Mouse (Mus musculus) heart, embryonic 16.5 days (tissue): Measurements from ENCODE around the gene Taar9. TPM values are rescaled to one million over a fixed set of nuclear protein-coding genes. Genes with fewer than 3 reads are reported as not detected.
A peak's percentile ranks its signal among the peaks of the same experiment; 100 is the strongest.
"Not testable (repeated sequence)": the region's sequence is repeated elsewhere in the genome, so short reads cannot be mapped to it uniquely, and the experiment has no call there.

Experiments
- ATAC-seq: fragments of 200-750 bp; cut with Nextera tagmentation; replicated peaks from 2 replicates; pipeline ENCODE4 v1.8.0; 2017; ENCODE audit warnings: moderate number of reproducible peaks; ENCODE audit not compliant: insufficient read depth, low FRiP score; ENCODE audit errors: extremely low read depth
- H3K27ac ChIP-seq: fragments of 300-500 bp; sonication (generic); 2 replicates; pipeline ENCODE4 v1.5.1; 2014; ENCODE audit warnings: mild to moderate bottlenecking, low read length, control low read depth, moderate library complexity
- H3K27me3 ChIP-seq: fragments of 300-500 bp; sonication (generic); 2 replicates; pipeline ENCODE4 v1.6.1; 2014; ENCODE audit warnings: low read length, mixed read lengths; ENCODE audit not compliant: control insufficient read depth, insufficient read depth
- H3K36me3 ChIP-seq: fragments of 300-500 bp; sonication (generic); 2 replicates; pipeline ENCODE4 v1.6.1; 2014; ENCODE audit not compliant: control insufficient read depth, insufficient read depth
- H3K4me1 ChIP-seq: fragments of 300-500 bp; sonication (generic); 2 replicates; pipeline ENCODE4 v1.6.1; 2014; ENCODE audit warnings: low read length, mixed read lengths; ENCODE audit not compliant: control insufficient read depth, insufficient read depth
- H3K4me2 ChIP-seq: fragments of 300-500 bp; sonication (generic); 2 replicates; pipeline ENCODE4 v1.6.1; 2014; ENCODE audit warnings: low read depth, mild to moderate bottlenecking, control low read depth, low read length
- H3K4me3 ChIP-seq: fragments of 300-500 bp; sonication (generic); 2 replicates; pipeline ENCODE4 v1.5.1; 2014; ENCODE audit warnings: mild to moderate bottlenecking, control low read depth, low read length
- H3K9ac ChIP-seq: fragments of 300-500 bp; sonication (generic); 2 replicates; pipeline ENCODE4 v1.6.1; 2014; ENCODE audit warnings: low read length, control low read depth
- H3K9me3 ChIP-seq: fragments of 300-500 bp; sonication (generic); replicated peaks from 2 replicates; pipeline ENCODE4 v1.6.1; 2016; ENCODE audit warnings: low read length; ENCODE audit not compliant: control insufficient read depth
- WGBS: fragments of 180-500 bp; shearing (Covaris S2); extraction: QIAGEN DNeasy Blood & Tissue Kit; methylation state at CpG from one replicate; pipeline ENCODE4 v1.1.7; 2014; 5-methylcytosine and 5-hydroxymethylcytosine counted together
- polyA plus RNA-seq: library from polyadenylated mRNA; unstranded; fragments of >200 nt; fragmentation: Nextera tagmentation; extraction: Ambion mirVana; gene quantifications from 2 replicates; pipeline ENCODE4 v1.2.1, GENCODE M21; 2015

The Taar9 gene
- not detected in 2 replicates for polyA plus RNA-seq

GRCm38 (mm10) chr10:24109434-24109833 lies at the start of gene Taar9:
TSS of gene Taar9 (minus strand) at chr10:24109534.
- not testable (repeated sequence) for H3K9me3 ChIP-seq, H3K4me2 ChIP-seq, ATAC-seq, H3K9ac ChIP-seq, H3K4me3 ChIP-seq, H3K36me3 ChIP-seq, H3K27ac ChIP-seq, H3K4me1 ChIP-seq, H3K27me3 ChIP-seq
- 79% methylated on average over 8 of the region's 8 CpGs for WGBS

DNA sequence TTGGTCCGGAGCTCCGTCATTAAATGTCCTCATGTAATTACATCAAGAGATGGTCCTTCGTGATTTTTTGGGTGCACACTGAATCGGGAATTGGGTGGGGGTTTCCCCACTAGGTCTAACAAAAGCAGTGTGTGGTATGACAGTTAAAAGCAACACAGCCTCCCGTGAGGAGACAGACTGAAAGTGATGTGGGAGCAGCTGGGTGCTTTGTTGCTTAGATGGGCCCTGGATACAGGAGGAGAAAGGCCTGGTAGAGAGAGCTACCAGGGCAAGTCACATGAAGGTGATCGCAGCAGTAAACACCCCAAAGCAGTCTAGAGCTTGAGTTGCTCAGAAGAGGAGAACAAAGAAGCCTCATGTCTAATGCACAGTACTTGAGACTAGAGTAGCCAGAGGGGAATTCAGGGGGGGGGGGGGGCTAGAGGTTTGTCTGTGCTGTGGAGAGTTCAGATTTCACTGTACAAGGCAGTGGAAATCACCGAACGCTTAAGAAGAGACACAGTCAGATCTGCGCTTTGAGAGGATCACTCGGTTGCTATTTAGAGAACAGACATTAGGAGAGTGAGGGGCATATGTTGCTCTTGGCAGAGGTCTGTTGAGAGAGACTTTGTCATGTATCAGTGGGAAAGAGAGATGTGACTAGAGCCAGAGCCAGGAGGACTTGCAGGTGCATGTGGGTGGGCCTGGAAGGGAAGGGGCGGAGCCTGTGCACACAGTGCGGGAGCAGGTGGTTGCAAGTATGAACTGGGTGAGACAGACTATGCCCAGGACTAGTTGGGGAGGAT lies 49.3 kb upstream of the Taar9 start:
- peaks cover 10% of the 10 kb centered on the region for H3K4me1 ChIP-seq

GRCm38 (mm10) chr10:24150086-24150485 lies 40.8 kb upstream of the Taar9 start:
- H3K9me3 ChIP-seq, result no peaks in the 10 kb centered on the region
- no peaks in the 10 kb centered on the region for H3K27me3 ChIP-seq
- H3K4me3 ChIP-seq, result peak overlapping the region; percentile 69
- 0 out of 2 replicates have a peak, but pooled peaks cover under 1% of the 10 kb centered on the region for H3K36me3 ChIP-seq
- peak overlapping the region; percentile 78 for H3K9ac ChIP-seq
- H3K4me1 ChIP-seq, result peaks cover 13% of the 10 kb centered on the region
- H3K27ac ChIP-seq, result no peak overlapping the region
- H3K4me2 ChIP-seq, result peak overlapping the region; percentile 65
- ATAC-seq, result no peak
- 22% methylated on average over 7 of the region's 7 CpGs for WGBS

More for the DNA sequence above, 49.3 kb upstream of the Taar9 start:
- WGBS, result 77% methylated on average over 12 of the region's 12 CpGs
- Histone ChIP-seq H3K9me3 (no peaks in the 10 kb centered on the region), H3K36me3 (peaks cover 21% of the 10 kb centered on the region), H3K27ac (no peak overlapping the region), H3K4me2 (no peak overlapping the region), H3K9ac (no peak overlapping the region), H3K4me3 (no peak overlapping the region), H3K27me3 (no peaks in the 10 kb centered on the region)
- peak; percentile 81 for ATAC-seq

DNA sequence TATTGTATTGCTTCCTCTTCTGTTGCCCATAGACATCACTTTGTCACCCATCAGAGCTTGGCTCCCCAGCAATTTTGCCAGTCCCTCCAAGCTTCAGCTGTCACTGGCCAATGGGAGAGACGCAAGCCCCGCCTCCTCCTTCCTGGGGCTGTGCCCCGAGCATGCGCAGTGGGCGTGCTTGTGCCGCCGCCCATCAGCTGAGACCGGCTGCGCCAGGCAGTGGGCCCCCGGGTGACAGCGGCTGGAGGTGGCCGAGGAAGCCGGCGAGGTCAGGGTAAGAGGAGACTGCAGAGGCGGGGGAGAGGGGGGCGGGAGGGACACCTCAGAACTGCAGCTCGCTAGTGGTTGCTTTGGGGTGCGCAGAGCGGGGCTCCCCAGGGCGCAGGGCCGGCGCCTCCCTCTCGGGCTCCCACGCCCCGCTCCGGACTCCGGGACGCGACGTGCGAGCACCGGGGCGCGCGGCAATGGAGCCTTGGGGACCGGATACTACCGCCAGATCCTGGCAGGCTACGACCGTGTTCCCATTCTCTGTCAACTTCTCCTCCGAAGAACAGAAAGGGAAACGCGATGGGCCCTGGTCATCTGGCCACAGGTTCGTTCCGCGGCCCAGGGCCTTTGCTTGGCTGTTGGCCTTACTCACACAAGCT lies 39.9 kb upstream of the Taar9 start, which contains the start of gene Stx7:
Gene Stx7 (plus strand): TSS at position 168 of the 647 bp plus-strand sequence.
- Histone ChIP-seq H3K4me3 (peak within 1 kb of the TSS; percentile 69), H3K36me3 (no peaks in the 10 kb centered on the region), H3K4me2 (peak within 1 kb of the TSS; percentile 65), H3K27ac (peak within 1 kb of the TSS; percentile 66), H3K9me3 (no peaks in the 10 kb centered on the region), H3K27me3 (no peaks in the 10 kb centered on the region), H3K9ac (peak within 1 kb of the TSS; percentile 78), H3K4me1 (peaks cover 13% of the 10 kb centered on the region)
- peak; percentile 99 for ATAC-seq
- under 1% methylated on average over 44 of the region's 45 CpGs for WGBS

DNA sequence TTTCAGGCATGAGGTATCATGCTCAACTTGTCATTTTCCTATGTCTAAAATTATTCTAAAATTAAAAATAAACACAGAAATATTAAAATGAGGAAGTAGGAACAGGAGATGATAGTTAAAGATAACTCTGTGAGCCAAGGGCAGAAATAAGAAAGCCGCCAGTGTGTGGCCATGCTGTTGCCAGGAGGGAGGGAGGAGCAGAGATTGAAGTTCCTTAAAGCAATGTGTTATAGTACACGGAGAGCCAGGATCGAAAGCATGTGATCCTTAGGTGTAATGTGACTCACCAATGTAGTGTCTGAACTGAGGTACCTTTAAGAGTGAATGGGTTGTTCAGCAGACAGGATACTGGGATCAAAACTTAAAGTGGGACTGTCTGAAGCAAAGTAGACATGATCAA lies 33.4 kb upstream of the Taar9 start:
- Histone ChIP-seq H3K36me3 (no peaks in the 10 kb centered on the region), H3K9me3 (no peaks in the 10 kb centered on the region)

GRCm38 (mm10) chr10:24138623-24139261 lies 29.4 kb upstream of the Taar9 start:
- Histone ChIP-seq H3K36me3 (no peaks in the 10 kb centered on the region), H3K9ac (no peak overlapping the region), H3K4me2 (no peak overlapping the region), H3K27ac (no peak overlapping the region), H3K4me3 (no peak overlapping the region), H3K9me3 (no peaks in the 10 kb centered on the region), H3K4me1 (no peaks in the 10 kb centered on the region), H3K27me3 (no peaks in the 10 kb centered on the region)
- ATAC-seq, result no peak
- 56% methylated on average over 2 of the region's 2 CpGs for WGBS

More for the DNA sequence above, 33.4 kb upstream of the Taar9 start:
- Histone ChIP-seq H3K9ac (no peak overlapping the region), H3K4me1 (no peaks in the 10 kb centered on the region), H3K4me2 (no peak overlapping the region), H3K27me3 (no peaks in the 10 kb centered on the region), H3K4me3 (no peak overlapping the region), H3K27ac (no peak overlapping the region)
- ATAC-seq, result no peak
- 55% methylated on average over 3 of the region's 3 CpGs for WGBS

DNA sequence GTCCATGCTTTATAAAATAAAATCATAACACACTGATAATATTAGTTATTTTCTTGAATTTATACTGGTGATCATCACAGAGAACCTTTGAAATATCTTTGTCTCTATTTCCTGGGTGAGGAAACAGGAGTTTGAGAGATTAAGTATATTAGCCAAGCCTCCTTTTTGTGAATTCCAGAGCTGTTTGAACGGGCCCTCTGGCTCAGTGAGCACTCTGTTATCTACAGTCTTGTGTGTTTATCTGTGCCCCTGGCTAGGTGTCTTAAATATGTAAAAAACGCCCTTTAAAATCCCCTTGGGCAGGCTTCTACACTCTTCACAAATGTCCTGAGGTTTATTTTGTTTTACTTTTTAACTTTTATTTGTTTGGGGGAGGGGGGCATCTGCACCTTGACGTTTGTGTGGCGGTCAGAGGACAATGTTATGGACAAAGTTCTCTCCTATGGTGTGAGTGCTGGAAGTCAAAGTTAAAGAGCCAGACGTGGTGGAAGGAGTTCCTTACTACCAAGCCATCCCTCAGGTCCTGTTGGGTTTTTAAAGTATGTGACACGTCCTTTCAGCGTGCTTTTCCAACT lies 24.8 kb upstream of the Taar9 start:
- H3K36me3 ChIP-seq, result no peaks in the 10 kb centered on the region
- H3K4me3 ChIP-seq, result no peak overlapping the region
- no peak for ATAC-seq
- no peaks in the 10 kb centered on the region for H3K9me3 ChIP-seq
- no peak overlapping the region for H3K27ac ChIP-seq
- H3K4me2 ChIP-seq, result no peak overlapping the region
- WGBS, result 35% methylated on average over 7 of the region's 7 CpGs
- no peak overlapping the region for H3K9ac ChIP-seq
- peaks cover 6% of the 10 kb centered on the region for H3K4me1 ChIP-seq
- H3K27me3 ChIP-seq, result no peaks in the 10 kb centered on the region

- 19% methylated on average over 2 of the region's 2 CpGs for WGBS
- H3K9me3 ChIP-seq, result no peaks in the 10 kb centered on the region
- H3K4me2 ChIP-seq, result no peak overlapping the region
- no peaks in the 10 kb centered on the region for H3K36me3 ChIP-seq
- H3K27me3 ChIP-seq, result no peaks in the 10 kb centered on the region
- peaks cover 6% of the 10 kb centered on the region for H3K4me1 ChIP-seq
- ATAC-seq, result no peak
- no peak overlapping the region for H3K27ac ChIP-seq
- no peak overlapping the region for H3K9ac ChIP-seq
- H3K4me3 ChIP-seq, result no peak overlapping the region
Observed at GRCm38 (mm10) chr10:24133132-24133531, 23.8 kb upstream of the Taar9 start.
